Mouse (Mus musculus): ENCODE results near the gene Lin7a. TPM values are rescaled to one million over a fixed set of nuclear protein-coding genes. Genes with fewer than 3 reads are reported as not detected.

The Lin7a gene
- polyA plus RNA-seq, 1 experiment, result not detected

GRCm38 (mm10) chr10:107353483-107353882 lies 82.0 kb downstream of the Lin7a start:
- no peak overlapping the region for H3K27ac ChIP-seq (ENCODE audit: insufficient read depth, low read depth, low read length)
- H3K4me3 ChIP-seq (ENCODE audit: insufficient read depth, low read depth, low read length), result no peak overlapping the region
- WGBS, result 95% methylated on average over 3 of the region's 3 CpGs
- TF ChIP-seq POLR2A (IDR thresholded peaks at IDR 0.05; ENCODE audit: insufficient read depth, low read depth, low read length) (no peak), CTCF (IDR thresholded peaks at IDR 0.05; ENCODE audit: insufficient read depth, low read depth, low read length) (no peak)
- no peaks in the 10 kb centered on the region for H3K4me1 ChIP-seq (ENCODE audit: control insufficient read depth, insufficient read depth, low read length)

- no peak overlapping the region for H3K4me3 ChIP-seq (ENCODE audit: insufficient read depth, low read depth, low read length)
- 97% methylated on average over 6 of the region's 6 CpGs for WGBS
- H3K27ac ChIP-seq (ENCODE audit: insufficient read depth, low read depth, low read length), result no peak overlapping the region
- TF ChIP-seq CTCF (IDR thresholded peaks at IDR 0.05; ENCODE audit: insufficient read depth, low read depth, low read length) (no peak), POLR2A (IDR thresholded peaks at IDR 0.05; ENCODE audit: insufficient read depth, low read depth, low read length) (no peak)
- H3K4me1 ChIP-seq (ENCODE audit: control insufficient read depth, insufficient read depth, low read length), result no peaks in the 10 kb centered on the region
Measured at GRCm38 (mm10) chr10:107358443-107359040, 87.1 kb downstream of the Lin7a start.

- Histone ChIP-seq H3K27ac (ENCODE audit: insufficient read depth, low read depth, low read length) (no peak overlapping the region), H3K4me3 (ENCODE audit: insufficient read depth, low read depth, low read length) (no peak overlapping the region), H3K4me1 (ENCODE audit: control insufficient read depth, insufficient read depth, low read length) (no peaks in the 10 kb centered on the region)
- TF ChIP-seq CTCF (IDR thresholded peaks at IDR 0.05; ENCODE audit: insufficient read depth, low read depth, low read length) (no peak), POLR2A (IDR thresholded peaks at IDR 0.05; ENCODE audit: insufficient read depth, low read depth, low read length) (no peak)
Measured at GRCm38 (mm10) chr10:107359296-107359695, 87.8 kb downstream of the Lin7a start.

GRCm38 (mm10) chr10:107361546-107361945 lies 90.1 kb downstream of the Lin7a start:
- TF ChIP-seq CTCF (IDR thresholded peaks at IDR 0.05; ENCODE audit: insufficient read depth, low read depth, low read length) (no peak), POLR2A (IDR thresholded peaks at IDR 0.05; ENCODE audit: insufficient read depth, low read depth, low read length) (no peak)
- no peak overlapping the region for H3K27ac ChIP-seq (ENCODE audit: insufficient read depth, low read depth, low read length)
- WGBS, result 48% methylated on average over 4 of the region's 4 CpGs
- no peaks in the 10 kb centered on the region for H3K4me1 ChIP-seq (ENCODE audit: control insufficient read depth, insufficient read depth, low read length)
- no peak overlapping the region for H3K4me3 ChIP-seq (ENCODE audit: insufficient read depth, low read depth, low read length)

GRCm38 (mm10) chr10:107362026-107362425 lies 90.5 kb downstream of the Lin7a start:
- TF ChIP-seq POLR2A (IDR thresholded peaks at IDR 0.05; ENCODE audit: insufficient read depth, low read depth, low read length) (no peak), CTCF (IDR thresholded peaks at IDR 0.05; ENCODE audit: insufficient read depth, low read depth, low read length) (no peak)
- H3K4me1 ChIP-seq (ENCODE audit: control insufficient read depth, insufficient read depth, low read length), result no peaks in the 10 kb centered on the region
- H3K27ac ChIP-seq (ENCODE audit: insufficient read depth, low read depth, low read length), result no peak overlapping the region
- WGBS, result 87% methylated on average over 2 of the region's 2 CpGs
- H3K4me3 ChIP-seq (ENCODE audit: insufficient read depth, low read depth, low read length), result no peak overlapping the region

GRCm38 (mm10) chr10:107363049-107363816 lies 91.7 kb downstream of the Lin7a start:
- Histone ChIP-seq H3K4me1 (ENCODE audit: control insufficient read depth, insufficient read depth, low read length) (no peaks in the 10 kb centered on the region), H3K27ac (ENCODE audit: insufficient read depth, low read depth, low read length) (no peak overlapping the region), H3K4me3 (ENCODE audit: insufficient read depth, low read depth, low read length) (no peak overlapping the region)
- TF ChIP-seq POLR2A (IDR thresholded peaks at IDR 0.05; ENCODE audit: insufficient read depth, low read depth, low read length), result no peak
- TF ChIP-seq CTCF (IDR thresholded peaks at IDR 0.05; ENCODE audit: insufficient read depth, low read depth, low read length), result no peak
- WGBS, result 95% methylated on average over 16 of the region's 16 CpGs

GRCm38 (mm10) chr10:107377218-107377617 lies 105.7 kb downstream of the Lin7a start:
- WGBS, result 66% methylated on average over 2 of the region's 2 CpGs
- TF ChIP-seq POLR2A (IDR thresholded peaks at IDR 0.05; ENCODE audit: insufficient read depth, low read depth, low read length), result no peak
- TF ChIP-seq CTCF (IDR thresholded peaks at IDR 0.05; ENCODE audit: insufficient read depth, low read depth, low read length), result no peak
- Histone ChIP-seq H3K4me3 (ENCODE audit: insufficient read depth, low read depth, low read length) (no peak overlapping the region), H3K27ac (ENCODE audit: insufficient read depth, low read depth, low read length) (no peak overlapping the region), H3K4me1 (ENCODE audit: control insufficient read depth, insufficient read depth, low read length) (no peaks in the 10 kb centered on the region)

GRCm38 (mm10) chr10:107381143-107381746 lies 109.8 kb downstream of the Lin7a start:
- WGBS, result 61% methylated on average over 4 of the region's 4 CpGs
- TF ChIP-seq CTCF (IDR thresholded peaks at IDR 0.05; ENCODE audit: insufficient read depth, low read depth, low read length) (no peak), POLR2A (IDR thresholded peaks at IDR 0.05; ENCODE audit: insufficient read depth, low read depth, low read length) (no peak)
- Histone ChIP-seq H3K27ac (ENCODE audit: insufficient read depth, low read depth, low read length) (no peak overlapping the region), H3K4me3 (ENCODE audit: insufficient read depth, low read depth, low read length) (no peak overlapping the region), H3K4me1 (ENCODE audit: control insufficient read depth, insufficient read depth, low read length) (no peaks in the 10 kb centered on the region)

GRCm38 (mm10) chr10:107383825-107384224 lies 112.3 kb downstream of the Lin7a start:
- Histone ChIP-seq H3K4me1 (ENCODE audit: control insufficient read depth, insufficient read depth, low read length) (no peaks in the 10 kb centered on the region), H3K4me3 (ENCODE audit: insufficient read depth, low read depth, low read length) (no peak overlapping the region), H3K27ac (ENCODE audit: insufficient read depth, low read depth, low read length) (no peak overlapping the region)
- TF ChIP-seq CTCF (IDR thresholded peaks at IDR 0.05; ENCODE audit: insufficient read depth, low read depth, low read length) (no peak), POLR2A (IDR thresholded peaks at IDR 0.05; ENCODE audit: insufficient read depth, low read depth, low read length) (no peak)

Data from olfactory bulb, adult 2 months (tissue).